In the genomic region with DNA sequence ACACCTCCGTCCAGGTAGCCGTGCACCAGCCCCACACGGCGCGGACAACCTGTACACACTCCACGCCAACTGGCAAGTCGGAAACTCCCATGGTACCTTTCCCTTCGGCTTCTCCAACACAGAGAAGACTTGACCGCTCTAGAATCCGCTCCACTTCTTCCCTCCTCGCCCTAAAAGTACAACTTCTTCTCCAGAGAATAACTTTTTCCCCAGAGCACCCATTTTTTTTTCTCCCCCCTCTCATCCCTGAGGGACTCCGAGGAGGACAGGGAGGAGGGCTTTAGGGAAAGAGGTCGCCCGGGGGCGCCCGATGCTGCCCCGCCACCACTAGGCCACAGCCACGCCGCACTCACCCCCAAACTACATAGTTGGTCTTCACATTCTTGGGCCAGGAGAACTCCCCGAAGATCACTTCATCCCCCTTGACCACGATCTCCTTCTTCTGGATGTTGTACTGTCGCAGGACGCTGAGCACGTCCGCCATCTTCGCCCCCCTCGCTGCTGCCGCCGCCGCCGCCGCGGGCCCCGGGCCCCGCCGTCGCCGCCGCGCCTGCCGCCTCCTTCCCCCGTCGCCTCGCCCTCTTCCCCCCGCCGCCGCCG, we compare ENCODE assay signal across 8 mouse cellular contexts. TPM values are rescaled to one million over a fixed set of nuclear protein-coding genes. Genes with fewer than 3 reads are reported as not detected.
A peak's percentile ranks its signal among the peaks of the same experiment; 100 is the strongest.
DNase-seq lines count a peak whose midpoint lies in the region; ATAC-seq and TF ChIP-seq lines count a peak whose summit lies in the region.

No protein-coding gene starts in this region.

- ATAC-seq in hindbrain, embryonic 11.5 days (ENCODE audit: low FRiP score) = peak; percentile 84
- ATAC-seq in neural tube, embryonic 12.5 days (ENCODE audit: low FRiP score, low read depth) = peak; percentile 78

- H3K27me3 ChIP-seq in embryonic facial prominence, embryonic 10.5 days (replicated peaks; ENCODE audit: low read depth, poor library complexity, severe bottlenecking) = peaks cover 9% of the 10 kb centered on the region; the same call in 1 of the 2 replicates
- no peaks in the 10 kb centered on the region for H3K27me3 ChIP-seq in hindbrain, embryonic 11.5 days (ENCODE audit: control insufficient read depth, insufficient read depth, low read length)
- H3K27me3 ChIP-seq in neural tube, embryonic 12.5 days (replicated peaks) = no peaks in the 10 kb centered on the region

- peak overlapping the region; percentile 90 for H3K27ac ChIP-seq in left cerebral cortex, adult 2 months
- peak overlapping the region; percentile 98 for H3K27ac ChIP-seq in embryonic facial prominence, embryonic 10.5 days (replicated peaks)
- H3K27ac ChIP-seq in hindbrain, embryonic 11.5 days (ENCODE audit: low read depth, low read length) = peak overlapping the region; percentile 90
- H3K27ac ChIP-seq in neural tube, embryonic 12.5 days = peak overlapping the region; percentile 86

- peaks cover 18% of the 10 kb centered on the region for H3K36me3 ChIP-seq in embryonic facial prominence, embryonic 10.5 days (replicated peaks)
- H3K36me3 ChIP-seq in hindbrain, embryonic 11.5 days (ENCODE audit: control insufficient read depth, insufficient read depth, low read length) = no peaks in the 10 kb centered on the region
- peaks cover 6% of the 10 kb centered on the region for H3K36me3 ChIP-seq in neural tube, embryonic 12.5 days

- H3K4me3 ChIP-seq in left cerebral cortex, adult 2 months = peak overlapping the region; percentile 91
- H3K4me3 ChIP-seq in embryonic facial prominence, embryonic 10.5 days = peak overlapping the region; percentile 84
- peak overlapping the region; percentile 65 for H3K4me3 ChIP-seq in hindbrain, embryonic 11.5 days (ENCODE audit: low read depth, low read length)
- peak overlapping the region; percentile 81 for H3K4me3 ChIP-seq in neural tube, embryonic 12.5 days

- H3K4me2 ChIP-seq in hindbrain, embryonic 11.5 days (replicated peaks; ENCODE audit: low read depth, low read length) = peak overlapping the region; percentile 65
- H3K4me2 ChIP-seq in neural tube, embryonic 12.5 days (replicated peaks) = peak overlapping the region; percentile 71

- peaks cover 13% of the 10 kb centered on the region for H3K4me1 ChIP-seq in embryonic facial prominence, embryonic 10.5 days
- H3K4me1 ChIP-seq in hindbrain, embryonic 11.5 days (replicated peaks; ENCODE audit: control insufficient read depth, insufficient read depth, low read length) = no peaks in the 10 kb centered on the region
- peaks cover 3% of the 10 kb centered on the region; the same call in 1 of the 2 replicates for H3K4me1 ChIP-seq in neural tube, embryonic 12.5 days

- no peaks in the 10 kb centered on the region for H3K9me3 ChIP-seq in embryonic facial prominence, embryonic 10.5 days
- no peaks in the 10 kb centered on the region for H3K9me3 ChIP-seq in hindbrain, embryonic 11.5 days (ENCODE audit: control insufficient read depth, low read length)
- no peaks in the 10 kb centered on the region for H3K9me3 ChIP-seq in neural tube, embryonic 12.5 days

- intact Hi-C loops in left cerebral cortex, adult 2 months (cut with DNase I) = loop anchor here (1.0 to 2.0 kb wide), 2 partner anchors 37 to 75 kb away; partner anchors contain the start of genes Trove2 and Uchl5
- intact Hi-C loops in left cerebral cortex, postnatal 36 days (cut with DNase I) = loop anchor here (1.0 kb wide), 1 partner anchor 37 kb away; no protein-coding TSS in a partner anchor

- peak in 1 of 2 experiments; percentile 15 for DNase-seq in left cerebral cortex, adult 2 months (ENCODE audit: extremely low spot score in 1 of 2, low spot score in 2 of 2)
- DNase-seq in left cerebral cortex, postnatal 36 days (ENCODE audit: low spot score in 2 of 2) = no peak
- peak; percentile 59 for DNase-seq in Muller cell, postnatal 12 days (ENCODE audit: inconsistent ontology term)
- DNase-seq in embryonic facial prominence, embryonic 10.5 days (ENCODE audit: low spot score) = no peak
- peak; percentile 65 for DNase-seq in hindbrain, embryonic 11.5 days (ENCODE audit: low spot score)
- peak; percentile 66 for DNase-seq in liver
- no peak for DNase-seq in ovary, adult 18-20 months (ENCODE audit: low spot score)

- WGBS in embryonic facial prominence, embryonic 10.5 days = under 1% methylated on average over 47 of the region's 48 CpGs
- under 1% methylated on average over 38 of the region's 48 CpGs for WGBS in hindbrain, embryonic 11.5 days
- under 1% methylated on average over 38 of the region's 48 CpGs for WGBS in neural tube, embryonic 12.5 days

- TF ChIP-seq CTCF in left cerebral cortex, adult 2 months (IDR thresholded peaks at IDR 0.05) = no peak

- H3K9ac ChIP-seq in hindbrain, embryonic 11.5 days (ENCODE audit: low read depth, low read length) = peak overlapping the region; percentile 91
- H3K9ac ChIP-seq in neural tube, embryonic 12.5 days = peak overlapping the region; percentile 80

RNA-seq across cellular contexts. Expression of gene Cdc73, which starts 0.5 kb away (rescaled TPM):
- total RNA-seq in left cerebral cortex, adult 2 months (2021) = 10 to 100 TPM; 63.8 to 65.5 TPM
- 10 to 100 TPM; 55.0 to 61.7 TPM for total RNA-seq in left cerebral cortex, postnatal 36 days (2021)
- 29.0 and 32.8 TPM in 2 replicates for polyA plus RNA-seq in embryonic facial prominence, embryonic 10.5 days (2016; fragmentation: Nextera tagmentation; extraction: Ambion mirVana)
- polyA plus RNA-seq in hindbrain, embryonic 11.5 days (2014; fragmentation: Nextera tagmentation; extraction: Ambion mirVana) = 25.8 and 25.9 TPM in 2 replicates
- polyA plus RNA-seq in neural tube, embryonic 12.5 days (2016; fragmentation: Nextera tagmentation; extraction: Ambion mirVana) = 33.3 and 35.5 TPM in 2 replicates

RNA-seq across cellular contexts. Expression of gene Glrx2, which starts 13.9 kb away (rescaled TPM):
- total RNA-seq in left cerebral cortex, adult 2 months (2021) = 100 to 1,000 TPM; 114 to 120 TPM
- 100 to 1,000 TPM; 106 TPM for total RNA-seq in left cerebral cortex, postnatal 36 days (2021)
- 79.3 and 79.7 TPM in 2 replicates for polyA plus RNA-seq in embryonic facial prominence, embryonic 10.5 days (2016; fragmentation: Nextera tagmentation; extraction: Ambion mirVana)
- polyA plus RNA-seq in hindbrain, embryonic 11.5 days (2014; fragmentation: Nextera tagmentation; extraction: Ambion mirVana) = 73.1 and 76.9 TPM in 2 replicates
- polyA plus RNA-seq in neural tube, embryonic 12.5 days (2016; fragmentation: Nextera tagmentation; extraction: Ambion mirVana) = 136 and 138 TPM in 2 replicates

Comparison
In these comparisons a context has a peak if more than half of its experiments do, and no peak if none do; other contexts are left out.
1. DNase-seq: peak in Muller cell, postnatal 12 days (single experiment), hindbrain, embryonic 11.5 days (single experiment) and liver (single experiment); none in left cerebral cortex, postnatal 36 days (0 of 2), embryonic facial prominence, embryonic 10.5 days (single experiment) and ovary, adult 18-20 months (single experiment).
2. Peak in every context shown above with its lines, with median percentiles within 50 percentile points of each other: H3K27ac ChIP-seq and H3K4me3 ChIP-seq.